Mouse (Mus musculus): Measurements from ENCODE around the gene 1700019A02Rik.

DNA sequence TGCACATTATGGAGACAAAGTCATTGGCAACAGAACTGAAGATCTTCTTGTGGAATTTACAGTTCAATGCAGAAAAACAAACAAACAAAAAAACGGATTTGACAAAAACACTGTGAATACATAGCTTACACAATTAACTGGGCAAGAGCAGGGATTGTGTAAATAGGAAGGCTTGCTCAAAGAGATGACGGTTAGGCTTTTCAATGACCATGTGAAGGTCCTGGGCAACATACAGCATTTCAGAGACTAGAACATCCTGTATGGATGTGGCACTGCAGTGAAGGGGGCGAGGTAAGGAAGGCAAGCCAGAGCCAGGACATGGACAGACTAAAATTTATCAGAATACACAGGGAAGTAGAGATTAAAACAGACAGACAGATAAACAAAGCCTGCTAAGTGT, 2.2 kb upstream of the 1700019A02Rik start:
- TF ChIP-seq POLR2A (IDR thresholded peaks at IDR 0.05; ENCODE audit: extremely low read depth, insufficient read depth, low read length) (no peak), CTCF (IDR thresholded peaks at IDR 0.05; ENCODE audit: extremely low read depth, insufficient read depth, low read length) (no peak)
